Mouse (Mus musculus) retina, postnatal 7 days (tissue): ENCODE measurements around the gene Hdgfl3.

Experiments
- DNase-seq: peaks from one replicate; pipeline ENCODE4 v3.0.0-alpha.2; 2012; ENCODE audit warnings: low read depth, low spot score

Hdgfl3 gene

GRCm38 (mm10) chr7:81934267-81934745 is at the start of gene Hdgfl3:
Hdgfl3 (minus strand) TSS chr7:81934473.
- DNase-seq: peak; percentile 89

GRCm38 (mm10) chr7:81983651-81984050 is 49.4 kb upstream of the Hdgfl3 start:
- DNase-seq: no peak

- no peak for DNase-seq
Measured at GRCm38 (mm10) chr7:81978304-81978703, 44.0 kb upstream of the Hdgfl3 start.

GRCm38 (mm10) chr7:81974616-81975015 is 40.3 kb upstream of the Hdgfl3 start:
- no peak for DNase-seq

- DNase-seq: no peak
Measured at GRCm38 (mm10) chr7:81973939-81974338, 39.7 kb upstream of the Hdgfl3 start.

GRCm38 (mm10) chr7:81973339-81973738 is 39.1 kb upstream of the Hdgfl3 start:
- no peak for DNase-seq

GRCm38 (mm10) chr7:81968975-81969374 is 34.7 kb upstream of the Hdgfl3 start:
- no peak for DNase-seq

GRCm38 (mm10) chr7:81968451-81968850 is 34.2 kb upstream of the Hdgfl3 start:
- DNase-seq: no peak

- no peak for DNase-seq
Measured at GRCm38 (mm10) chr7:81966195-81966594, 31.9 kb upstream of the Hdgfl3 start.

- DNase-seq: peak; percentile 49
Measured at GRCm38 (mm10) chr7:81959704-81960103, 25.4 kb upstream of the Hdgfl3 start.

GRCm38 (mm10) chr7:81954208-81954846 is 20.1 kb upstream of the Hdgfl3 start:
- peak; percentile 14 for DNase-seq

- DNase-seq: no peak
Measured at GRCm38 (mm10) chr7:81950499-81950898, 16.2 kb upstream of the Hdgfl3 start.

- no peak for DNase-seq
Measured at GRCm38 (mm10) chr7:81945398-81945797, 11.1 kb upstream of the Hdgfl3 start.

GRCm38 (mm10) chr7:81934806-81935205 is 533 bp upstream of the Hdgfl3 start:
- no peak for DNase-seq

GRCm38 (mm10) chr7:81933601-81934266 is 539 bp downstream of the Hdgfl3 start:
- DNase-seq: peak; percentile 53

- DNase-seq: peak; percentile 11
Measured at GRCm38 (mm10) chr7:81933061-81933600, 1.1 kb downstream of the Hdgfl3 start.

GRCm38 (mm10) chr7:81932521-81933045 is 1.7 kb downstream of the Hdgfl3 start:
- no peak for DNase-seq

- DNase-seq: no peak
Measured at GRCm38 (mm10) chr7:81928998-81929397, 5.3 kb downstream of the Hdgfl3 start.

- DNase-seq: no peak
Measured at GRCm38 (mm10) chr7:81921379-81921952, 12.8 kb downstream of the Hdgfl3 start.

GRCm38 (mm10) chr7:81920314-81920713 is 14.0 kb downstream of the Hdgfl3 start:
- no peak for DNase-seq

GRCm38 (mm10) chr7:81918316-81918715 is 16.0 kb downstream of the Hdgfl3 start:
- DNase-seq: no peak

- DNase-seq: no peak
Measured at GRCm38 (mm10) chr7:81904926-81905325, 29.3 kb downstream of the Hdgfl3 start.
